Mouse (Mus musculus) intestine, embryonic 14.5 days (tissue): ENCODE results near the gene Tspan13. TPM values are rescaled to one million over a fixed set of nuclear protein-coding genes. Genes with fewer than 3 reads are reported as not detected.

Experiments used
- ATAC-seq: fragments of 200-750 bp; cut with Nextera tagmentation; replicated peaks from 2 replicates; pipeline ENCODE4 v1.8.0; 2017; ENCODE audit warnings: low read depth, moderate number of reproducible peaks, moderate TSS enrichment, moderate library complexity; ENCODE audit not compliant: low FRiP score, low TSS enrichment
- DNase-seq: peaks from one replicate; pipeline ENCODE4 v3.0.0-alpha.2; 2018; ENCODE audit warnings: low spot score
- H3K27ac ChIP-seq: fragments of 300-500 bp; sonication (generic); 2 replicates; pipeline ENCODE4 v1.5.1; 2014; ENCODE audit warnings: low read depth, mild to moderate bottlenecking, control low read depth
- H3K27me3 ChIP-seq: fragments of 300-500 bp; sonication (generic); replicated peaks from 2 replicates; pipeline ENCODE4 v1.6.1; 2014; ENCODE audit warnings: low read length, control low read depth; ENCODE audit not compliant: control insufficient read depth, insufficient read depth
- H3K36me3 ChIP-seq: fragments of 300-500 bp; sonication (generic); 2 replicates; pipeline ENCODE4 v1.6.1; 2014; ENCODE audit warnings: low read length, control low read depth; ENCODE audit not compliant: control insufficient read depth, insufficient read depth
- H3K4me1 ChIP-seq: fragments of 300-500 bp; sonication (generic); replicated peaks from 2 replicates; pipeline ENCODE4 v1.6.1; 2014; ENCODE audit warnings: low read length, control low read depth, mixed read lengths; ENCODE audit not compliant: control insufficient read depth, insufficient read depth
- H3K4me2 ChIP-seq: fragments of 300-500 bp; sonication (generic); 2 replicates; pipeline ENCODE4 v1.6.1; 2014; ENCODE audit warnings: low read length
- H3K4me3 ChIP-seq: fragments of 300-500 bp; sonication (generic); 2 replicates; pipeline ENCODE4 v1.5.1; 2014; ENCODE audit warnings: low read depth, low read length, control low read depth, mixed read lengths
- H3K9ac ChIP-seq: fragments of 300-500 bp; sonication (generic); 2 replicates; pipeline ENCODE4 v1.6.1; 2014; ENCODE audit warnings: mild to moderate bottlenecking, low read length
- H3K9me3 ChIP-seq: fragments of 300-500 bp; sonication (generic); 2 replicates; pipeline ENCODE4 v1.6.1; 2016; ENCODE audit warnings: low read length, control low read depth; ENCODE audit not compliant: control insufficient read depth
- WGBS: fragments of 180-500 bp; shearing (Covaris S2); extraction: QIAGEN DNeasy Blood & Tissue Kit; methylation state at CpG from one replicate; pipeline ENCODE4 v1.1.7; 2014; 5-methylcytosine and 5-hydroxymethylcytosine counted together
- polyA plus RNA-seq: library from polyadenylated mRNA; unstranded; fragments of >200 nt; fragmentation: Nextera tagmentation; extraction: Ambion mirVana; gene quantifications from 2 replicates; pipeline ENCODE4 v1.2.1, GENCODE M21; 2014

Tspan13 gene
- polyA plus RNA-seq, 1 experiment from 2014 or later: 90.6 TPM

- ATAC-seq (no peak), DNase-seq (no peak)
- 32% methylated on average over 6 of the region's 6 CpGs for WGBS
- Histone ChIP-seq H3K27ac (peak overlapping the region; percentile 9; the same call in 1 of the 2 replicates), H3K9me3 (no peaks in the 10 kb centered on the region), H3K4me3 (no peak overlapping the region), H3K27me3 (no peaks in the 10 kb centered on the region), H3K4me1 (peaks cover 14% of the 10 kb centered on the region), H3K9ac (no peak overlapping the region), H3K36me3 (no peaks in the 10 kb centered on the region), H3K4me2 (no peak overlapping the region)
Measured at GRCm38 (mm10) chr12:36008364-36009047, 33.8 kb downstream of the Tspan13 start.

GRCm38 (mm10) chr12:36007581-36007980 is 34.7 kb downstream of the Tspan13 start:
- ATAC-seq (no peak), DNase-seq (no peak)

GRCm38 (mm10) chr12:36004714-36005113 is 37.6 kb downstream of the Tspan13 start:
- Histone ChIP-seq H3K9me3 (no peaks in the 10 kb centered on the region), H3K4me3 (no peak overlapping the region), H3K4me2 (no peak overlapping the region), H3K27ac (no peak overlapping the region), H3K9ac (no peak overlapping the region), H3K27me3 (no peaks in the 10 kb centered on the region), H3K4me1 (peaks cover 14% of the 10 kb centered on the region), H3K36me3 (no peaks in the 10 kb centered on the region)
- DNase-seq (no peak), ATAC-seq (no peak)
- WGBS: 64% methylated on average over 4 of the region's 4 CpGs

More at GRCm38 (mm10) chr12:36007581-36007980, 34.7 kb downstream of the Tspan13 start:
- no peak overlapping the region for H3K4me3 ChIP-seq
- H3K27me3 ChIP-seq: no peaks in the 10 kb centered on the region
- H3K9ac ChIP-seq: no peak overlapping the region
- peaks cover 14% of the 10 kb centered on the region for H3K4me1 ChIP-seq
- H3K36me3 ChIP-seq: no peaks in the 10 kb centered on the region
- whole genome bisulfite sequencing: 49% methylated on average over 2 of the region's 2 CpGs
- H3K9me3 ChIP-seq: no peaks in the 10 kb centered on the region
- H3K27ac ChIP-seq: no peak overlapping the region
- no peak overlapping the region for H3K4me2 ChIP-seq

- ATAC-seq (0 out of 2 replicates have a peak, but pooled peaks have one; percentile 52), DNase-seq (no peak)
- no peaks in the 10 kb centered on the region for H3K9me3 ChIP-seq
- no peak overlapping the region for H3K9ac ChIP-seq
- no peak overlapping the region for H3K4me3 ChIP-seq
- no peaks in the 10 kb centered on the region for H3K27me3 ChIP-seq
- H3K36me3 ChIP-seq: no peaks in the 10 kb centered on the region
- H3K4me1 ChIP-seq: no peaks in the 10 kb centered on the region
- H3K27ac ChIP-seq: no peak overlapping the region
- 32% methylated on average over 5 of the region's 5 CpGs for WGBS
- H3K4me2 ChIP-seq: no peak overlapping the region
Measured at GRCm38 (mm10) chr12:35995799-35996198, 46.5 kb downstream of the Tspan13 start.

GRCm38 (mm10) chr12:35994098-35994497 is 48.2 kb downstream of the Tspan13 start:
- H3K9me3 ChIP-seq: no peaks in the 10 kb centered on the region
- no peaks in the 10 kb centered on the region for H3K4me1 ChIP-seq
- DNase-seq (no peak), ATAC-seq (no peak)
- H3K4me3 ChIP-seq: no peak overlapping the region
- no peak overlapping the region for H3K4me2 ChIP-seq
- no peak overlapping the region for H3K27ac ChIP-seq
- H3K27me3 ChIP-seq: no peaks in the 10 kb centered on the region
- H3K36me3 ChIP-seq: no peaks in the 10 kb centered on the region
- no peak overlapping the region for H3K9ac ChIP-seq

GRCm38 (mm10) chr12:35993583-35993982 is 48.7 kb downstream of the Tspan13 start:
- Histone ChIP-seq H3K4me2 (no peak overlapping the region), H3K9me3 (no peaks in the 10 kb centered on the region), H3K36me3 (no peaks in the 10 kb centered on the region), H3K9ac (no peak overlapping the region), H3K27ac (no peak overlapping the region), H3K4me1 (no peaks in the 10 kb centered on the region), H3K4me3 (no peak overlapping the region), H3K27me3 (no peaks in the 10 kb centered on the region)
- WGBS: 54% methylated on average over 3 of the region's 3 CpGs
- ATAC-seq (peak; percentile 45; the same call in 1 of the 2 replicates), DNase-seq (no peak)

- DNase-seq: no peak
- Histone ChIP-seq H3K4me1 (no peaks in the 10 kb centered on the region), H3K9me3 (no peaks in the 10 kb centered on the region), H3K36me3 (no peaks in the 10 kb centered on the region), H3K4me2 (no peak within 1 kb of the TSS), H3K27me3 (no peaks in the 10 kb centered on the region), H3K27ac (no peak within 1 kb of the TSS), H3K4me3 (no peak within 1 kb of the TSS), H3K9ac (no peak within 1 kb of the TSS)
- ATAC-seq: no peak
- 63% methylated on average over 9 of the region's 9 CpGs for WGBS
Measured at GRCm38 (mm10) chr12:35992711-35993110, 49.6 kb downstream of the Tspan13 start, which contains the start of gene Agr2. TSS of gene Agr2 (plus strand) at chr12:35992907.

GRCm38 (mm10) chr12:35984743-35985142 is 57.6 kb downstream of the Tspan13 start:
- Histone ChIP-seq H3K36me3 (no peaks in the 10 kb centered on the region), H3K9me3 (no peaks in the 10 kb centered on the region), H3K4me3 (no peak overlapping the region), H3K9ac (no peak overlapping the region), H3K4me2 (no peak overlapping the region), H3K27ac (no peak overlapping the region), H3K4me1 (0 out of 2 replicates have a peak, but pooled peaks cover 8% of the 10 kb centered on the region), H3K27me3 (no peaks in the 10 kb centered on the region)
- 85% methylated on average over 5 of the region's 5 CpGs for WGBS
- DNase-seq: no peak
- ATAC-seq: no peak

- Histone ChIP-seq H3K9me3 (no peaks in the 10 kb centered on the region), H3K27ac (no peak overlapping the region), H3K4me1 (0 out of 2 replicates have a peak, but pooled peaks cover 8% of the 10 kb centered on the region), H3K4me3 (no peak overlapping the region), H3K9ac (no peak overlapping the region), H3K36me3 (no peaks in the 10 kb centered on the region), H3K4me2 (no peak overlapping the region), H3K27me3 (no peaks in the 10 kb centered on the region)
- DNase-seq (no peak), ATAC-seq (no peak)
- WGBS: 91% methylated on average over 9 of the region's 9 CpGs
Measured at GRCm38 (mm10) chr12:35983472-35983871, 58.8 kb downstream of the Tspan13 start.
